Mouse (Mus musculus) myocyte (in vitro differentiated cells): ENCODE results near the gene Shisa7. TPM values are rescaled to one million over a fixed set of nuclear protein-coding genes. Genes with fewer than 3 reads are reported as not detected.
A peak's percentile ranks its signal among the peaks of the same experiment; 100 is the strongest.

ENCODE experiments used
- H3K27me3 ChIP-seq: one replicate; pipeline ENCODE4 v1.6.1; 2011; ENCODE audit not compliant: control insufficient read depth, insufficient read depth, insufficient read length
- H3K36me3 ChIP-seq: one replicate; pipeline ENCODE4 v1.6.1; 2011; ENCODE audit not compliant: control insufficient read depth, insufficient read depth
- H3K4me2 ChIP-seq: one replicate; pipeline ENCODE4 v1.6.1; 2011; ENCODE audit warnings: low read depth, control low read depth
- H3K4me3 ChIP-seq: one replicate; pipeline ENCODE4 v1.5.1; 2011; ENCODE audit warnings: mild to moderate bottlenecking, control low read depth, moderate library complexity
- H3K79me2 ChIP-seq: one replicate; pipeline ENCODE4 v1.6.1; 2011; ENCODE audit not compliant: control insufficient read depth, insufficient read depth
- H3ac ChIP-seq: one replicate; pipeline ENCODE4 v1.6.1; 2011; ENCODE audit not compliant: control insufficient read depth, insufficient read length
- CEBPB ChIP-seq: IDR thresholded peaks from 2 replicates; pipeline ENCODE4 v1.6.1; 2011; ENCODE audit warnings: mild to moderate bottlenecking, moderate library complexity; ENCODE audit not compliant: poor library complexity, insufficient read depth, severe bottlenecking
- E2F4 ChIP-seq: IDR thresholded peaks from one replicate; pipeline ENCODE4 v1.6.1; 2011; ENCODE audit warnings: mild to moderate bottlenecking, control low read depth, moderate library complexity; ENCODE audit not compliant: insufficient read depth
- MAX ChIP-seq: IDR thresholded peaks from one replicate; pipeline ENCODE4 v1.6.1; 2011; ENCODE audit warnings: low read depth, mild to moderate bottlenecking, control low read depth
- MYOD1 ChIP-seq, 3 experiments: IDR thresholded peaks; one replicate each; pipeline ENCODE4 v1.6.1; 2011; ENCODE audit warnings: control low read depth in 2 of 3, low read depth in 2 of 3, mild to moderate bottlenecking in 2 of 3, moderate library complexity in 1 of 3; ENCODE audit not compliant: insufficient read length in 2 of 3, control insufficient read depth in 1 of 3
- MYOG ChIP-seq, 3 experiments: IDR thresholded peaks; one replicate each; pipeline ENCODE4 v1.6.1; 2011; ENCODE audit warnings: control low read depth in 2 of 3, low read depth in 2 of 3, mild to moderate bottlenecking in 2 of 3; ENCODE audit not compliant: insufficient read length in 2 of 3, control insufficient read depth in 1 of 3, insufficient read depth in 1 of 3
- POLR2A ChIP-seq: IDR thresholded peaks from one replicate; pipeline ENCODE4 v1.6.1; 2011; ENCODE audit warnings: low read depth, mild to moderate bottlenecking, control low read depth, moderate library complexity; ENCODE audit not compliant: insufficient read length
- POLR2AphosphoS2 ChIP-seq: IDR thresholded peaks from one replicate; pipeline ENCODE4 v1.6.1; 2011; ENCODE audit warnings: low read depth, control low read depth; ENCODE audit not compliant: insufficient read length
- REST ChIP-seq: IDR thresholded peaks from one replicate; pipeline ENCODE4 v1.6.1; 2011; ENCODE audit warnings: mild to moderate bottlenecking, control low read depth, moderate library complexity; ENCODE audit not compliant: insufficient read depth, insufficient read length
- SRF ChIP-seq: IDR thresholded peaks from one replicate; pipeline ENCODE4 v1.6.1; 2011; ENCODE audit warnings: low read depth; ENCODE audit not compliant: control insufficient read depth, insufficient read length
- TCF12 ChIP-seq: IDR thresholded peaks from one replicate; pipeline ENCODE4 v1.6.1; 2011; ENCODE audit warnings: mild to moderate bottlenecking, control low read depth; ENCODE audit not compliant: poor library complexity, insufficient read depth, severe bottlenecking
- TCF3 ChIP-seq: IDR thresholded peaks from one replicate; pipeline ENCODE4 v1.6.1; 2011; ENCODE audit warnings: low read depth, control low read depth; ENCODE audit not compliant: insufficient read length
- USF1 ChIP-seq: IDR thresholded peaks from one replicate; pipeline ENCODE4 v1.6.1; 2011; ENCODE audit warnings: low read depth, mild to moderate bottlenecking, control low read depth, moderate library complexity
- polyA plus RNA-seq: library from polyadenylated mRNA; unstranded; fragments of >200 nt; fragmentation: generic; extraction: Trizol; gene quantifications from one replicate; pipeline ENCODE4 v1.2.1, GENCODE M21; 2012; ENCODE audit warnings: missing spikeins

The Shisa7 gene
- polyA plus RNA-seq, 1 experiment: not detected

DNA sequence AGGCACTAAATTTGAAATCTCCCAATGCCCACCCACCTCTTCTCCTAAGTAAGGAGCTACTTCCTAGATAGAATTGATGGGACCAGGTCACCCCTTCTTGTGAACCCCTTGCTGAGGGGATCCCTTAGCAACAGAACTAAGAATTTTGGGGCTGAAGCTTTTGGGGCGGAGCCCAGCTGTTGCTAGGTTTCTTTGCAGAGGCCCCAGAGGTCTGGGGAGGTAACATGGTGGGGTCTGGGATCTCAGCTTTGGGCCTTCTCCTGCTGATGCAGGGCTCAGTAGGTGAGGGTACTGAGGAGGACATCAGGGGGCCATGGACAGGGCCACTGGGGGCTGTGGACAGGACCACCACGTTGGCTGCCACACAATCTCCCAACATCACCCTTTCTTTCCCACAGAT, 61.7 kb downstream of the Shisa7 start, which contains the start of the genes Il11 and Tmem190:
Gene Il11, minus strand, starts transcription at position 101 of the 400 bp plus-strand sequence.
Gene Tmem190, plus strand, starts transcription at position 179 of the 400 bp plus-strand sequence.
- Histone ChIP-seq H3ac (no peak within 1 kb of the TSS), H3K36me3 (no peaks in the 10 kb centered on the region), H3K4me2 (no peak within 1 kb of the TSS), H3K79me2 (no peaks in the 10 kb centered on the region), H3K27me3 (no peaks in the 10 kb centered on the region), H3K4me3 (no peak within 1 kb of the TSS)
- TF ChIP-seq USF1: no peak

DNA sequence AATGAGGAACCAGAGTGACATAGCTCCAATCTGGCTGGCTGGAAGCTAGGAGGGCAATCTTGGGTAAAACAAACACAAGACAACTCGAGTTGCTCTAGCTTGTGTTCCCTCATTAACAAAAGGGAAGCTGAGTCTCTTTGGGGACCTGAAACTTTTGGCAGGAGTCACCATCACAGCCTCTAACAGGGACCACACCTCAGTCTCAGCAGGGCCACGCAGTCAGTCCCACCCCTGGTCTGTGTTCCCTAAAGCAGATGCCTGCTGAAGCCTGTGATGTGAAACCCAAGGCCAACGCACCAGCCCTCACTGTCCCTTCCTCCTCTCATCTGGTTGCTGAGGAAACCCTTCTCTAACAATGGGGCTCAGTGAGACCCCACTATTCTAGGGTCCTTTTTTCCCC, 62.4 kb downstream of the Shisa7 start:
- no peak for TF ChIP-seq E2F4
- TF ChIP-seq POLR2AphosphoS2: no peak
- TF ChIP-seq REST: no peak
- TF ChIP-seq SRF: no peak
- no peak for TF ChIP-seq CEBPB
- TF ChIP-seq POLR2A: no peak
- TF ChIP-seq MYOG (IDR thresholded peaks at IDR 0.05; ENCODE audit: control insufficient read depth in 1 of 3, insufficient read depth in 1 of 3, insufficient read length in 2 of 3, low read depth in 2 of 3): no peak
- no peak for TF ChIP-seq MAX
- TF ChIP-seq USF1: no peak
- TF ChIP-seq TCF3: no peak
- H3K27me3 ChIP-seq: no peaks in the 10 kb centered on the region

DNA sequence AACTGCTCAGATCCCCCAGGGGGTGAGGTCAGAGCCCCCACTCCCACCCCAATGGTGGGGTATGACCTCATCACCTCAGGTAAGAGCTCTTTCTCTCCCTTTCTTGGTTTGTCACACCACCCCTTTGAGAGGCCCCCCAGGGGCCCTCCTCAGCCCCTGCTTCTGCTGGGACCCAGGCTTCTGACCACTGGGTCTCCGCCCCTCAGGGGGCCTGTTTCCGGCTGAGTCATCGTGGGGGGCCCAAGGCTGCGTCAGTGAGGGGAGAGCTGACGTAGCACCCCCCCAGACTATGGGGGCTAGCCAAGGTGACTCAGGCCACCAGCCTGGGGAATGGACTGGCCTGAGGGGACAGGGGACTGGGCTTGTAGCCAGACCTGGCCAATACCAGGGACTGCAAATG, 64.6 kb downstream of the Shisa7 start:
- H3K79me2 ChIP-seq: no peaks in the 10 kb centered on the region
- no peaks in the 10 kb centered on the region for H3K36me3 ChIP-seq
- H3K4me2 ChIP-seq: no peak overlapping the region
- no peaks in the 10 kb centered on the region for H3K27me3 ChIP-seq
- TF ChIP-seq TCF12 (no peak), POLR2AphosphoS2 (no peak), SRF (no peak), POLR2A (no peak), MAX (no peak), REST (no peak), USF1 (no peak), TCF3 (no peak), E2F4 (no peak), MYOG (IDR thresholded peaks at IDR 0.05; ENCODE audit: control insufficient read depth in 1 of 3, insufficient read depth in 1 of 3, insufficient read length in 2 of 3, low read depth in 2 of 3) (no peak), MYOD1 (IDR thresholded peaks at IDR 0.05; ENCODE audit: control insufficient read depth in 1 of 3, insufficient read length in 2 of 3, low read depth in 2 of 3) (no peak), CEBPB (no peak)
- no peak overlapping the region for H3K4me3 ChIP-seq
- H3ac ChIP-seq: no peak overlapping the region

More for the DNA sequence above, 62.4 kb downstream of the Shisa7 start:
- H3K79me2 ChIP-seq: no peaks in the 10 kb centered on the region
- no peaks in the 10 kb centered on the region for H3K36me3 ChIP-seq
- no peak overlapping the region for H3ac ChIP-seq
- H3K4me2 ChIP-seq: no peak overlapping the region
- H3K4me3 ChIP-seq: no peak overlapping the region

DNA sequence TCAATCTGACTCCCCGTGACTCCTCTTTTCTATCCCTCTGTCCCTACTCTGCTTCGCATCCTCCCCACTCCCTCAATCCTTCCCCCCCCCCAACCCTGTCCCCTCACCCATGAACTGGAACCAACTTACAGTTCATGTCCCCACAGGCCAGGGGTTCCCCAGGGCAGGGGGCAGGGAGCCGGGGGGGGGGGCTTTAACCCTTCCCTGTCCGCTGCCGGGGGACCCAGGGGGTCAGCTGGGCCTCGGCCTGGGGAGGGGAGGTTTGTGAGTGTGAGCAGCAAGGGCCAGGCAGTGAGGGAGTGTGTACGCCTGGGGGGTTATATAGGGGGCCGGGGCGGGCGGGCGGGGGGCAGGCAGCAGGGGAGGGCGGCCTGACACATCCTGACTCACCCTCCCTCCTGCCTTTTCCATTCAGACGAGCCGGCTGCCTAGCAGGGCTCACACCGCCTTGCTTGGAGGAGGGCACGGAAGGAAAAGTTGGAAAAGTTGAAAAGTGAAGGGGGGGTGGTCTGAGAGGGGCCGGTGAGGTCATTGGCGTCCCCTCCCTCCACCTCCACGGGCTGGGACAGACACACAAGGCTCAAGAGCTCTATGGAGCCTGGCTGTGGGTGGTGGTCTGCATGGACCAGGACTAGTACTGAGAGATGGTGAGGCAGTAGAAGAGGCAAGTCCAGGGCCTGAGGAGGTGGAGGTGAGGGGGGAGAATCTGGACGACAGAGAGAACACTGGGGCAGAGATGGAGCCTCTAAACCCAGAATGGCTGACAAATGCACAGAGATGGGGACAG, 66.5 kb downstream of the Shisa7 start:
- H3ac ChIP-seq: no peak overlapping the region
- peak overlapping the region; percentile 73 for H3K4me2 ChIP-seq
- TF ChIP-seq MAX (no peak), TCF12 (no peak), USF1 (no peak), MYOG (IDR thresholded peaks at IDR 0.05; ENCODE audit: control insufficient read depth in 1 of 3, insufficient read depth in 1 of 3, insufficient read length in 2 of 3, low read depth in 2 of 3) (no peak), E2F4 (no peak), REST (no peak), MYOD1 (IDR thresholded peaks at IDR 0.05; ENCODE audit: control insufficient read depth in 1 of 3, insufficient read length in 2 of 3, low read depth in 2 of 3) (no peak), CEBPB (no peak), TCF3 (no peak), SRF (no peak), POLR2AphosphoS2 (no peak), POLR2A (no peak)
- H3K4me3 ChIP-seq: peak overlapping the region; percentile 19
- H3K27me3 ChIP-seq: no peaks in the 10 kb centered on the region
- no peaks in the 10 kb centered on the region for H3K36me3 ChIP-seq
- H3K79me2 ChIP-seq: no peaks in the 10 kb centered on the region
